Mouse (Mus musculus) A20 (cell line): ENCODE results near the gene F830045P16Rik.
"Not testable (repeated sequence)": the region's sequence is repeated elsewhere in the genome, so short reads cannot be mapped to it uniquely, and the experiment has no call there.

Source experiments
- DNase-seq: peaks from one replicate; pipeline ENCODE4 v3.0.0-alpha.2; 2011; ENCODE audit warnings: low read depth, low spot score

The F830045P16Rik gene

DNA sequence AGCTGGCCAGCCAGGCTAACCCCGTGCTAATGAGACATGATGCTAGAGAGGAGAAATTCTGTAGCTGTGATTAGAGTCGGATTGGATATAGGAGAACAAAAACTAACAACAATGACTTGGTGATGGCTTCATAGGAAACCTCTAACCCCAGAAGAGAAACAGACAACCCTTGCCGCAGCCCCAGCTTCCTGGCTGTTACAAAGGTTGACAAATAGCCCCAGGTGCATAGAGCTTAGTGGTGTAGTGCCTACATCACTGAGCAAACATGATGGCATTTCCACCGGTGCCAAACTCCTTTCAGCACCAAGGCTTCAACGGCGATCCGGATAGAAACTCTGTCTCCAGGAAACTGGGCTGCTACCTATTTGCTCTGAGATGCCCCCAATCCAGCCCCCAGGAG lies 9.2 kb upstream of the F830045P16Rik start:
- DNase-seq = no peak

DNA sequence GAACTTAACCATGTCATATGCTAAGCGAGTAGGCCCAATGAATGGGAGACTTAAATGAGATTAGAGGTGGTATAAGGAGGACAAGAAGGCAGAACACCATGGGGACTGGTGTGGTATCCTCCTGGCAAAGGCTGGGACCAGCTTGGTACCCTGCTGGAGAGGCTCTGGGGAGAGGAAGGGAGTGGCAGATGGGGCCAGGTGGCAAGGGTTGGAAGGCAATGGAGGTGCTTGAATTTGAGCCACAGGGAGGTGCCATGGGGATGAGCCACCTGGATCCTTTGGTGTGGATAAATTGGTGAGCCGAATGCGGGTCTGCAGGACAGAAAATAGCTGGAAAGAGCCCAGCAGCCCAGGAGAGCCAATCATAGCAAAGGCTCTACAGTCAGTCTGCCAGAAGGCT lies 8.5 kb upstream of the F830045P16Rik start:
- no peak for DNase-seq

DNA sequence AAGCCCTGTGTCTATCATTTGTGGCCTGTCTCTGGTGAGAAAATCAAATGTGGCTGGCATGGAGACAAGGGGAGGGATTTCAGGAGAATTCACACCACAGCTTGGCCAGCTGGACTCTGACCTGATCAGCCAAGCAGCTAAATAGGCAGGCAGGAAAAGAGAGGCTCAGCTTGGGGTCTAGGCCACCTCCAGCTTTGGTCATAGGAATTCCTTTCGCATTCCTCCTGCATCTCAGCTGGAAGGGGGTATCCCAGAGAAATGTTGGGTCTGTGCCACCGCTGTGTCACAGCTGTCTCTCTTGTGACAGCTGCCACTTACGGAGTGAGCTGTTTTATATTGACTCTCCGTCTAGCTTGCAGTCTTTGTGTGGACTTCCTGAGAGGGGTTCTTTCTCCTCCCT lies 8.0 kb upstream of the F830045P16Rik start:
- DNase-seq = no peak

DNA sequence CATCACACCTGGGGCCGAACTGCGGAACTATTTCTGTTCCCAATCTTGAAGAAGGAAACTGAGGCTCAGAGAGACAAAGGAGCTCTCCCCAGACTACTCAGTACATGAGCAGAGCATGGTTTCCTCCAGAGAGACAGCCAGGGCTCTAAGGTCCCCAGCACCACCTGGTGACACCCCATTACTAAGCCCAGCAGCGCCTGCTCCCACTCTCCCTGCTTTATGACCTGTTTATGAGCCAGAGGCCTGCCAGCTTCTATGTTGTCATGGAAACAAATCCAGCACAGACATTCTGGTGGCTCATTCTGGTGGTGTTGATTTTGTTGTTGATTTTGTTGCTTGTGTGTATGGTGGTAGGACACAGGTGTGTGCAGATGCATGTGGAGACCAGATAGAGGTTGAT lies 3.6 kb upstream of the F830045P16Rik start:
- DNase-seq = no peak

DNA sequence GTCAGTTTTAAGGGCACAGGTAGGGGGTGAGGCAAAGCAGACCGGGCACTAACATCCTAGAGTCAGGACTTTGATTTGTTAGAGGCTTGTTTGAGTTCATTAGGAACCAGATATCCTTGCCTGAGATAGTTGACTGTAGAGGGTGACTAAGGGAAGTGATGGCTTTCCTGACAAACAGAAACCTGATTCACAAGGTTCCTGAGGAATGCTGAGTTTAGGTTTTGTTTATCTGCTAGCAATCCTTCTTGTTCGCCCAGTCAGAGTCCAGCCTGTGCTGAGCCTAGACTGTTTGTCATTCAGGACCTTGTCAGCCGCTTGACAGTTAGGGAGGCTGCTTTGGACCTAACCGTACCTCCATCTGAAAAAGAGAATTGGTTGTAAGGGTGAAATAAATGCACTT lies 2.8 kb upstream of the F830045P16Rik start:
- no peak for DNase-seq

DNA sequence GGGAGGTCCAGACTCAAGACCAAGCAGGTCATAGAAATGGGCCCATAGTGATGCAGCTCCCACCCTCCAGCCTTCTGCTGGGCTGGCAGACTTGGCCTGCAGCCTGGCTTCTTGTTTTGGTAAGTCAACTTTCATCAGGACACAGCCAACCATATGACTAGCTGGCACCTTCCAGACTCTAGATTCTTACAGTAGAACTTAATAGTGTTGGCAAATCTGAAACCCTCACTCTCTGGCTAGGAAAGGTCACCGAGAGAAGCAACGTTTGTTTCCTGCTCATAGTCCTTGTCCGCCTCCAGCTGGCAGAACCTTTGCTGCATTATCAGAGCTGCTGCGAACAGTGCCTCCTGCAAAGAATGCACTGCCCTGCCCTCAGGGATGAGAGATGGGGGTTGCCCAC lies 1.5 kb upstream of the F830045P16Rik start:
- DNase-seq = no peak

DNA sequence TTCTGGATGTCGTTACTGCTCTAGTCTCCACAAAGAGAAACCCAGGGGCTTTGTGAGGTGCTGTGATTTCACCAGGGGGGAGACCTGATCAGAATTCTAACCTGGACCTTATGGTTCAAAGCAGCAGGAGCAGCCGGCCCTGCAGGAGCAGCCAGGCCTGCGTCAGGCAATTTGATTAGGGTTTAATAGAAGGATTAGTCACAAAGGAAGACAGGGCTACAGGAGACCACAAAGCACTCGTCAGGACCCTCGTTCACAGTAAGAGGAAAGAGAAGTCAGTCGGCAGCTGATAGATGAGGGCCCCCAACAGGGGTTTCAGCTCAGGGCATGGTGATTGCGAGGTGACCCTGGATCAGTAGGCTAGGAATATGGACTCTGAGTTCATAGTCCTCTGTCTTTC lies 958 bp upstream of the F830045P16Rik start:
- no peak for DNase-seq

DNA sequence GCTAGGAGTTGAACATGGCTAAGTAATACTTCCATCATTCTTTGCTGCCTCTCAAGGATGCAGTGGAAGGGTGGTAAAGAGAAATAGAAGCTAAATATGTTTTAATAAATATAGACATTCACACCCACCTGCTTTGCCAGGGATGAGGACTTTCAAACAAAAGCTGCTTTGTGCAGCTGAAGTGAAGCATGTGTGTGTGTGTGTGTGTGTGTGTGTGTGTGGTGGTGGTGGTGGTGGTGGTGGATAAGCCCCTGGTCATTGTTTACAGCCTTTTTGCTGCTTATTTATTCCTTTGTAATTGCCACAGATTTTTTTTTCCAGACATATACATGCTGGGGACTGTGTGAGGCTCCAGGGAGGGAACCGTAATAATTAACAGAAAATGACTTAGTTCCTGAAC lies 524 bp upstream of the F830045P16Rik start:
- DNase-seq = no peak

DNA sequence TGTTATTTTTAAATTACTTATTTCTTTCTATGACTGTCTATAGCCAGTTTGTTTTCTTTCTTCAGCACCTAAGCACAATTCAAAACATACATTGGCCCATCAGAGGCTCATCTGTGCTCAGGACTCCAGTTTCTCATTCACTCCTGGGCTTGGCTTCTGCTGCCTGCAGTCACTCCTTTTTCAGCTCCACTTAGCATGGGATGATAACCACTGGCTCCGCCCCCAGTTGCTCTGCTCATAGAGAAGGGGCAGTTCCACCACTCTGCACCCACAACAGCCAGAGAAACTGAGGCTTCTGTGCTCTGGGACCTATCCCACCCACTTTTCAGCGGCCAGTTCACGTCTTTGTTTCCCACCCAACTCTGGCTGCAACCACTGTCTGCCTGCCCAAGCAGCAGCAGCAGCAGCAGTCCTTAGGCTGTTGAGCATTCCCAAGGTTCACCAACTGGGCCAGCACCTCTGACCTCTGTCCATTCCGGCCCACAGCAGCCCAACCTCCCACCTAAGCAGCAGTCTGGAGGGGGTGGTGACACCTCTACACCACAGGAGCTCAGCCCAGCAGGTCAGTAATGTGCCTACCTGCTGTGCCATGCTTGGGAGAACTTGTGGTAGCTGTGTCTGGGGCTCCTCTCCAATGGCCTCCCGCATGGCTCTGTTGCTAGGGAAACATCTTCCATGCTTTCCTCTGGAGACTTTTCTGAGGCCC lies 1.4 kb downstream of the F830045P16Rik start:
- no peak for DNase-seq

DNA sequence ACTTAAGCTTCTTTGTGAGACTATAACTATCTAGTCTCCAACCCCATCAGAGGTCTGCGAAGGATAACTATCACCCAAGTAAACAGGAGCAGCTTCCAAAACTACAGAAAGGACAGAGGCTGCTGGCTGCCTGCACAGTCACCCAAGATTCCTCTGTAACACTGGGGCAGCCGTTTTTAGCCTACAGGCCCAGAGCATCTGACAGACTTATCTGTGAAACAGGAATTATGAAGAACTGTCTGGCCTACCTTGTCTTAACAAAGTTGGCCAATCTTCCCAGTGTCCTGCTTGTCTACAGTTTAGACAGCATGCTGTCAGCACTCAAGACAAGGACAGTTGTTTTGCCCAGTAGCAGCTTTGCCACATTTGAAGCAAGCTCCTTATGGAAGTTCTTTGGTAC lies 4.5 kb downstream of the F830045P16Rik start:
- DNase-seq = no peak

DNA sequence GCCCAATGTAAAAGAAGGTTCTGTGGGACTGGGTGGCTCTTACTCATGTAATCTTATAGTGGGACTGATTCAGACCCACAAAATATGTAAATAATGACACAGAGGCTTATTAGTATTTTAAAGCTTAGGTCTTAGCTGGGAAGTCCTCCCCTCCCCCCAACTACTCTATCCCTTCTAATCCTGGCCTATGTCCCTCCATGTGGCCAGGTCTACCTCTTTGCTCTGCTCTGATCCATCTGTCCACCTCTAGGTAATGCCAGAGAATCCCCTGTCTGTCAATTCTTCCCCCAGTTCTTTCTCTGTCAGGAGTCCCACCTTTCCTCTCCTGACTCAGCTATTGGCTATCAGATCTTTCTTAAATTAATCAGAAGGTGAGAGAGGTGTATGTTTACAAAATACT lies 5.3 kb downstream of the F830045P16Rik start:
- DNase-seq = no peak

DNA sequence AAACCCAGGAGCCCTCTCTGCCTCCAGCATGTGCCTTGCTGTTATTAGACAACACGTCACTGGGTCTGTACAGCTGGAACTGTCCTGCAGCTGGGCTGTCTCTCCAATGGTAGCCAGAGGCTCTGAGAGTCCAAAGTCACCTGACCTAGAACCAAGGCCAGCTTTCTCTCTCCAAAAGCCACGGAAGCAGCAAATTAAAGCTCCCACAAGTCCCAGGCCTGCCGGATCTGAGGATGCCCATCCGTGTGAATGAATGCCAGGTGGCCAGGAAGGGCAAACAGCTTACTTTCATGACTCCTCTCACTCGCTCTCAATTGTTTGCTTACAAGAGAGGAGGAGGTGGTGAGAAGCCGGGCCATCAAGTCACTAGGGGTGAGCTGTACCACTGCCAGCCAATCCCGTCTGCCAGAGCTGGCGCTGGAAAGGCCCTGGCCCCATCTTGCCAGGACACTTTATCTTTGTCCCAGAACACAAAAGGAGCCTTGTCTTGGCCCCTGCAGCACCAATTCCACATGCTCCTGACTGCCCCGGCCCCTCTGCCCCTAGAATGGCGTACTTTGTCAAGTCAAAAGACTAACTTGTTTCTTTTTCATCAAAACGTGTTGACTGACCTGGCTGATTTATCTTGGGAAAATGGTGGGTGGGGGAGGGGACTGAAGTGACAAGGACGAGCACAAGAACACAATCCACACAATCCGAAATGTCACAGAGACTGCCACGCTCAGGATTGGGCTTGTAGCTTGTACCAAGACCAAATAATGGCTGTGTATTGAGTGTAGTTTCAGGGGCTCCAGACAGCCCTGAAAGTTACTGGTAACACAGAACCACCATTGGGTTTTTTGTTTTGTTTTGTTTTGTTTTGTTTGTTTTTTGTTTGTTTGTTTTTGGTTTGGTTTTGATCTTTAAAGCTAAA lies 6.8 kb downstream of the F830045P16Rik start:
- no peak for DNase-seq

DNA sequence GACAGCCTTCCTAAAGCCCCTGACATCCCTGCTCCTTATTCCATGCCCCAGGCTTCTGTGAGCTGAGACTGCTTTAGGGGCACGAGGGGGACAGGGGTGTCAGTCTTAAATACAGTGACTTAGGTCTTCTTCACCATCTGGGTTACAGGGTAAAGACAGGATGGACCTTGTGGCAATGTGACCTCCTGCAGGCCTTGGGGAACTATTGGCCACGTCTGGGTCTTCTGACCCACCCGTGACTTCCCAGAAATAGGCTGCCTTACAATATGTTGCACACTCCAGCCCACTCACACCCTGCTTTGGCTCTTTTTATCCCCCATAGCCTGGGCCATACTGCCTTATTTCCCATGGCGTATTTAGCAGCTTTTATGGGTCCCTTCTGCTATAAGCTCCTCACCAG lies 8.5 kb downstream of the F830045P16Rik start:
- DNase-seq = no peak

DNA sequence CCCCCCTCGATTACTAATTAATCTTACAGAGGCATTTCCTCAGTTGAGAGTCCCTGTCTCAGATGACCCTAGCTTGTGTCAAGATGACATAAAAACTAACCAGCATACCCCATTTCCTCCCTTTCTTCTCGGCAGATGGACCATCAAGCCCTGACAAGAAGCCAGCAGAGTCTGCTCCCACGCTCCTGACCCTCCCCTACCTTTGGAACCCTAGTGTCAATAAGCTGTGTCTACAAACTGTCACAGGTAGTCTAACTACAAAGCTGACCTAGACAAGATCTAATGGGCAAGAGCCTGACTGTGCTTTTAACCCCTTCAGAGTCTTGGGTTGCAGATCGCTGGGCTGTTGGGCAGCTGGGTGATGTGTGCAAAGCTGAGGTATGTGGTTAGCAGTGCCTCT lies 10.1 kb downstream of the F830045P16Rik start:
- no peak for DNase-seq

DNA sequence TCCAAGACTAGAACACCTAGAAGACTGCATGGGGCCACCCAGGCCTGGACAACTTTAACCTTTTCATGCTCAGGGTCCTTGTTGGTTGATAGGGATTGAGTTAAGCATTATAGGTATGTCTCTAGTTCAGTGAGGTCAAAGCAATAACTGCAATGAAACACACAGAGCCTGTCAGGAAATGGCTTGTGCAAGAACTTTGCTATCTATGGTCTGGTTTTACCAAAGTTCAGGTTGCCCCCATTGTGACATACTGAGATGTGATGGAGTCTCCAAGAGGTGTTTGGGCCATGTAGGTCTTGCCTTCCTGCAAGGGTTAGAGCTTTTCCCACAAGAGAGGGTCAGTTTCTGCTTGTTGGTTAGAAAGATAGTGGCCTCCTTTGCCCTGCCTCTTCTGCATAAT lies 10.8 kb downstream of the F830045P16Rik start:
- no peak for DNase-seq

DNA sequence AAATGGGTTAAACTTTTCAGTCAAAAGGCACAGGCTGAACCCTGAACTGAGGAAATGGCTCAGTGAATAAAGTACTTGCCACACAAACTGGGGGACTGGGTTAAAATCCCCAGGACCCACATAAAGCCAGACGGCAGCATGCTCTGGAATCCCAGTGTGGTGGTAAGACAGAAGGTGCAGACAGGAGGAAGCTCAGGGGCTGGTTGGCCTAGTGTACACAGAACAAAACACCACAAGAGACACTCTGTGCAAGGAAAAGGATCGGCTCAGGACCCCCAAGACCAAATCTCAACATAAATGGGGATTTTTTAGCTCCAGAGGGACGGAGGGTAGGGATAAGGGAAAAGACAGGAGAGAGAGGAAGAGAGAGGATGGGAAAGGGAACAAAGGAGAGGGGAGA lies 17.9 kb downstream of the F830045P16Rik start:
- DNase-seq = no peak

DNA sequence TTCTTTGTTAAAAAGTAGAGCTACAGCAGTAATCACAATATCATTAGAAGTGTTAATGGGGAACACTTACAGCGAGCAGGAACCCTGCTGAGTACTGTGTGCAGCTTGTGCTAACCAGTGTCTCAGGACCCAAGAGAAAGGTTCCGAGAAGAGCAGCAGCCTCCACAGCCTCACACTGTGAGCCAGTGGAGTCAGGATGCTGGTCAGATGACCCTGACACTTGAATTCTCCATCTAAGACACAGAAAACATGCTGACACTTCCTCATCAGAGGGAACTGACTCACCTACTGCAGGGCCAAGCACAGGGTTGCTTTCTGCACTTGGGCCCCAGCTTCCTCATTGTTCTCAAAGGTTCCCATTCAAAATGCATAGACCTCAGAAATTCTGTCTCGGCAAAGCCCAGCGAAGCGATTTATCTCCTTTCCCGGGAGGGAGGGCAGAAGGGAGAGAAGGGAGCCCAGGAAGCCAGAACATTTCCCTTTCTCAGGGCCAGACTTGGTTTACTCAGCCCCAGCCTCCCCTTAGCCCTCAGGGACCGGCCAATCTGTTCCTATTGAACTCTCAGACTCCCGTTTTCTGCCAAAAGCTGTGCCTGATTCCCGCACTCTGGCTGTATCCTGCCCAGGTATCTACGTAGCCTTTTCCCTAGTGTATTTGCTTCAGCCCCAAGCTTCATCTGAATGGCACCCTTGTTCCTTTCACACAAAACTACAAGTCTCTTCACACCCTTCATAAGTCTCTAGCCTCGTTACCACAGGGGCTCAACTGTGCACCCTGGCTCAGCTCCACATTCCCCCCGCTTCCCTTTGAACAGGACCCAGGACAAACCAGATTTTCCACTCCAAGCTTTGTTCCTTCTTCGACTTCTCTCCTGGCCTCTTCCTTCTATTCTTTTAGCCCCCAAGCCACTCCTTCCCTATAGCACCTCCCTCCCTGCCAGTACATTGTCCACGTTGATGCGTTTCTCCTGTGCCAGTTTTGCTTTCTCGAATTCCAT lies 21.2 kb downstream of the F830045P16Rik start:
- no peak for DNase-seq

DNA sequence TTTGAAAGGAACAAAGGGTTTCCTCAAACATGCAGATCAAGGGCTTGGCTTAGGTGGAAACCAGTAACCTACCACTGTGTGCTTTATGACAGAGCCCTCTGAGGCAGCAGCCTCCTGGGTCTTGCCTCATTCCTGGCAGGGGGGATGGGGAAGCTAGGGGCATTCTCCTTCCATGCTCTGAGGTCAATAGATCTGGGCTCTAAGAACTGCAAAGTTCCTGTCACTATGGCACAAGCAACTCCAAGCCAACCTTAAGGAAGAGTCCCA lies 22.1 kb downstream of the F830045P16Rik start:
- no peak for DNase-seq

DNA sequence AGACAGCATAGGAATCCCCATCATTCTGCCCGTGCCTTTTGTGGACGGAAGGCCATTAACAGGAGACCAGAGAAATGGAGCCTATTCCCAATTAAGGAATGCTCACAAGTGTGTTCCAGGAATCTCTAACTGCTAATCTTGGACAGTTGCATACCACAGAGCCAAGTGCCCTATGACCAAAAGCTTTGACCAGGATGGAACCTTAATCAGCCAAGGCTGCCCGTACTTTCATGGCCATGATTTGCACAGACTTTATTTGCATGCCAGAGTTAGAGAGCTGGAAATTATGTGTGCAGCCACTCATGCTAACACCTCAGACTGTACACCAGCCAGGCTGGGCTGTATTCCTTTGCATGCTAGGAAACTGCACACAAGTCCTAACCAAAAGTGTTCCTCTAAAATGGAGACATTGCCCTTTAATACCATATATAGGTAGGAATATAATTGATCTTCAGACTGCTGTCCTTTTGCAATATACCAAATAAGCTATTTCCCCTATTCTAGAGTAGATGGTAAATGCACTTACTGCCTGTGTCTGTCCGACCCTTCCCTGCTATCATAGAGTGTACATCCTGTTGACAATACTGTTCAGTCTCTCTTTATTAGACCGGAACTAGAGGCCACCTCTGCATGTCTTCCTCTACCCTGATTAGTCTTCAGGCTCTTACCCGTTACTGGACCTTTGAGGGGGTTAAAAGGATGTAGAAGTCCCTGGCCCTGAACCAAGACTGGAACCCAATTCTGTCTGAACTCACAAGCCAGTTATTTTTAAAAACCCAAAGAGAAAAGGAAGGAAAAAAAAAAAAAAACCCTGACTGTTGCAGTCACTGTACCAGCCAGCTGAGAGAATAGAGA lies 22.6 kb downstream of the F830045P16Rik start:
- DNase-seq = no peak

DNA sequence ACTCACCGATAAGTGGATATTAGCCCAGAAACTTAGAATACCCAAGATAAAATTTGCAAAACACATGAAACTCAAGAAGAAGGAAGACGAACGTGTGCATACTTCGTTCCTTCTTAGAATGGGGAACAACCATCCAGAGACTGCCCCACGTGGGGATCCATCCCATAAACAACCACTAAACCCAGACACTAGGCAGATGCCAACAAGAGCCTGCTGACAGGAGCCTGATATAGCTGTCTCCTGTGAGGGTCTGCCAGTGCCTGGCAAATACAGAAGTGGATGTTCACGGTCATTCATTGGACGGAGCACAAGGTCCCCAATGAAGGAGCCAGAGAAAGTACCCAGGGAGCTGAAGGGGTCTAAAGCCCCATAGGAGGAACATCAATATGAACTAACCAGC lies 24.3 kb downstream of the F830045P16Rik start:
- DNase-seq = not testable (repeated sequence)

DNA sequence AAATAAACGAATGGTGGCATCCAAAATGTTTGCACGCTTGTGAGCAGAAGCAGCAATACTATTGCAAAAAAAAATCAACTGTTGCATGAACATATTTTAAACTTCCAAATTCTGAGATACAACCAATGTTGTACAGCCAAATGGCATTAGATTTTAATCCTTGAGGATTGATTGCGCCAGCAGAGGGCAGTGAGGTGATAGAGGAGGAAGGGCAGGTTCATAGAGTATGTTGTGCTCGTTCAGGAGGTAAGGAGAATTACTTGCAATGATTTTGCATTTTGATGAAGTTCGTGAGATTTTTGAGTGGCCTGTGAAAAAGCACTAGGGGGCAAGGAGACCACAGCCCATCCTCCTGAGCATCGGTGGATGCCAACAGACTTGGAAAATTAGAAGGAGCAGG lies 33.8 kb downstream of the F830045P16Rik start:
- DNase-seq = peak; percentile 45
